Mouse (Mus musculus) stomach, embryonic 14.5 days (tissue): ENCODE measurements around the gene Gm11146. TPM values are rescaled to one million over a fixed set of nuclear protein-coding genes. Genes with fewer than 3 reads are reported as not detected.

Experiments used
- ATAC-seq: fragments of 200-750 bp; cut with Nextera tagmentation; 2 replicates; pipeline ENCODE4 v1.8.0; 2017; ENCODE audit warnings: low read depth, moderate TSS enrichment; ENCODE audit not compliant: insufficient number of reproducible peaks, insufficient read depth, low FRiP score
- H3K27ac ChIP-seq: fragments of 300-500 bp; sonication (generic); 2 replicates; pipeline ENCODE4 v1.5.1; 2014; ENCODE audit warnings: mild to moderate bottlenecking, low read length, moderate library complexity, mixed read lengths
- H3K27me3 ChIP-seq: fragments of 300-500 bp; sonication (generic); 2 replicates; pipeline ENCODE4 v1.6.1; 2014; ENCODE audit warnings: low read length, control low read depth, mixed read lengths; ENCODE audit not compliant: control insufficient read depth, insufficient read depth
- H3K36me3 ChIP-seq: fragments of 300-500 bp; sonication (generic); 2 replicates; pipeline ENCODE4 v1.6.1; 2014; ENCODE audit warnings: mild to moderate bottlenecking, control low read depth, low read length, moderate library complexity, mixed read lengths; ENCODE audit not compliant: control insufficient read depth, insufficient read depth
- H3K4me1 ChIP-seq: fragments of 300-500 bp; sonication (generic); 2 replicates; pipeline ENCODE4 v1.6.1; 2014; ENCODE audit warnings: low read length, control low read depth, mixed read lengths; ENCODE audit not compliant: control insufficient read depth, insufficient read depth
- H3K4me2 ChIP-seq: fragments of 300-500 bp; sonication (generic); replicated peaks from 2 replicates; pipeline ENCODE4 v1.6.1; 2014; ENCODE audit warnings: low read depth, low read length, control low read depth
- H3K4me3 ChIP-seq: fragments of 300-500 bp; sonication (generic); 2 replicates; pipeline ENCODE4 v1.5.1; 2014; ENCODE audit warnings: low read depth, low read length, control low read depth
- H3K9ac ChIP-seq: fragments of 300-500 bp; sonication (generic); replicated peaks from 2 replicates; pipeline ENCODE4 v1.6.1; 2014; ENCODE audit warnings: low read depth, mild to moderate bottlenecking, control low read depth, low read length, moderate library complexity, mixed read lengths
- H3K9me3 ChIP-seq: fragments of 300-500 bp; sonication (generic); 2 replicates; pipeline ENCODE4 v1.6.1; 2016; ENCODE audit warnings: low read depth, low read length, control low read depth; ENCODE audit not compliant: control insufficient read depth
- WGBS: fragments of 180-500 bp; shearing (Covaris S2); extraction: QIAGEN DNeasy Blood & Tissue Kit; methylation state at CpG from one replicate; pipeline ENCODE4 v1.1.7; 2014; 5-methylcytosine and 5-hydroxymethylcytosine counted together
- polyA plus RNA-seq: library from polyadenylated mRNA; unstranded; fragments of >200 nt; fragmentation: Nextera tagmentation; extraction: Ambion mirVana; gene quantifications from 2 replicates; pipeline ENCODE4 v1.2.1, GENCODE M21; 2014

Gene Gm11146
- polyA plus RNA-seq, 1 experiment from 2014 or later = not detected

- no peak for ATAC-seq
- 47% methylated on average over 12 of the region's 12 CpGs for WGBS
These were observed 8.0 kb downstream of the Gm11146 start for GRCm38 (mm10) chr16:77593828-77594421.

GRCm38 (mm10) chr16:77592986-77593385, 8.9 kb downstream of the Gm11146 start:
- WGBS = 81% methylated on average over 3 of the region's 3 CpGs
- Histone ChIP-seq H3K4me2 (no peak overlapping the region), H3K4me3 (no peak overlapping the region), H3K36me3 (no peaks in the 10 kb centered on the region; the same call in 1 of the 2 replicates), H3K27ac (no peak overlapping the region), H3K9me3 (no peaks in the 10 kb centered on the region), H3K27me3 (no peaks in the 10 kb centered on the region), H3K4me1 (peaks cover 6% of the 10 kb centered on the region; the same call in 1 of the 2 replicates), H3K9ac (no peak overlapping the region)
- ATAC-seq = no peak

More at GRCm38 (mm10) chr16:77593828-77594421, 8.0 kb downstream of the Gm11146 start:
- H3K4me2 ChIP-seq = no peak overlapping the region
- no peak overlapping the region for H3K4me3 ChIP-seq
- H3K9ac ChIP-seq = no peak overlapping the region
- H3K9me3 ChIP-seq = no peaks in the 10 kb centered on the region
- peaks cover 6% of the 10 kb centered on the region; the same call in 1 of the 2 replicates for H3K4me1 ChIP-seq
- no peaks in the 10 kb centered on the region for H3K27me3 ChIP-seq
- H3K27ac ChIP-seq = no peak overlapping the region
- 0 out of 2 replicates have a peak, but pooled peaks cover 3% of the 10 kb centered on the region for H3K36me3 ChIP-seq

GRCm38 (mm10) chr16:77573036-77573435, 28.9 kb downstream of the Gm11146 start:
- Histone ChIP-seq H3K4me1 (no peaks in the 10 kb centered on the region), H3K9ac (no peak overlapping the region), H3K9me3 (no peaks in the 10 kb centered on the region), H3K27ac (no peak overlapping the region), H3K4me2 (no peak overlapping the region), H3K36me3 (0 out of 2 replicates have a peak, but pooled peaks cover 5% of the 10 kb centered on the region), H3K4me3 (no peak overlapping the region), H3K27me3 (no peaks in the 10 kb centered on the region)
- ATAC-seq = no peak
- 90% methylated on average over 5 of the region's 5 CpGs for WGBS

GRCm38 (mm10) chr16:77569457-77569856, 32.4 kb downstream of the Gm11146 start:
- no peak for ATAC-seq
- Histone ChIP-seq H3K9me3 (no peaks in the 10 kb centered on the region), H3K4me1 (no peaks in the 10 kb centered on the region), H3K27me3 (no peaks in the 10 kb centered on the region), H3K27ac (no peak overlapping the region), H3K4me2 (no peak overlapping the region), H3K36me3 (0 out of 2 replicates have a peak, but pooled peaks cover 5% of the 10 kb centered on the region), H3K9ac (no peak overlapping the region), H3K4me3 (no peak overlapping the region)
- whole genome bisulfite sequencing = 94% methylated on average over 8 of the region's 8 CpGs

GRCm38 (mm10) chr16:77568384-77568783, 33.5 kb downstream of the Gm11146 start:
- no peaks in the 10 kb centered on the region for H3K4me1 ChIP-seq
- H3K27ac ChIP-seq = no peak overlapping the region
- no peaks in the 10 kb centered on the region for H3K9me3 ChIP-seq
- no peak overlapping the region for H3K4me2 ChIP-seq
- no peak for ATAC-seq
- no peak overlapping the region for H3K9ac ChIP-seq
- no peak overlapping the region for H3K4me3 ChIP-seq
- H3K36me3 ChIP-seq = 0 out of 2 replicates have a peak, but pooled peaks cover 5% of the 10 kb centered on the region
- WGBS = 74% methylated on average over 3 of the region's 3 CpGs
- H3K27me3 ChIP-seq = no peaks in the 10 kb centered on the region

GRCm38 (mm10) chr16:77562852-77563251, 39.0 kb downstream of the Gm11146 start:
- no peaks in the 10 kb centered on the region for H3K9me3 ChIP-seq
- no peak overlapping the region for H3K27ac ChIP-seq
- 62% methylated on average over 3 of the region's 3 CpGs for WGBS
- H3K4me3 ChIP-seq = no peak overlapping the region
- H3K27me3 ChIP-seq = no peaks in the 10 kb centered on the region
- H3K4me1 ChIP-seq = no peaks in the 10 kb centered on the region
- no peak for ATAC-seq
- no peak overlapping the region for H3K4me2 ChIP-seq
- H3K36me3 ChIP-seq = no peaks in the 10 kb centered on the region
- no peak overlapping the region for H3K9ac ChIP-seq

GRCm38 (mm10) chr16:77556446-77557105, 45.3 kb downstream of the Gm11146 start:
- Histone ChIP-seq H3K4me2 (no peak overlapping the region), H3K36me3 (no peaks in the 10 kb centered on the region; the same call in 1 of the 2 replicates), H3K9ac (no peak overlapping the region), H3K4me1 (no peaks in the 10 kb centered on the region), H3K9me3 (no peaks in the 10 kb centered on the region), H3K27me3 (no peaks in the 10 kb centered on the region), H3K27ac (no peak overlapping the region), H3K4me3 (no peak overlapping the region)
- WGBS = 87% methylated on average over 10 of the region's 10 CpGs
- ATAC-seq = no peak

GRCm38 (mm10) chr16:77551051-77551450, 50.8 kb downstream of the Gm11146 start:
- H3K27me3 ChIP-seq = no peaks in the 10 kb centered on the region
- no peak overlapping the region for H3K9ac ChIP-seq
- no peaks in the 10 kb centered on the region for H3K4me1 ChIP-seq
- no peak overlapping the region for H3K27ac ChIP-seq
- ATAC-seq = no peak
- no peak overlapping the region for H3K4me3 ChIP-seq
- WGBS = 74% methylated on average over 3 of the region's 3 CpGs
- no peaks in the 10 kb centered on the region for H3K36me3 ChIP-seq
- no peaks in the 10 kb centered on the region for H3K9me3 ChIP-seq
- no peak overlapping the region for H3K4me2 ChIP-seq
